Mouse (Mus musculus): Measurements from ENCODE around the gene Vcpkmt.
"Not testable (repeated sequence)": the region's sequence is repeated elsewhere in the genome, so short reads cannot be mapped to it uniquely, and the experiment has no call there.

Vcpkmt gene

DNA sequence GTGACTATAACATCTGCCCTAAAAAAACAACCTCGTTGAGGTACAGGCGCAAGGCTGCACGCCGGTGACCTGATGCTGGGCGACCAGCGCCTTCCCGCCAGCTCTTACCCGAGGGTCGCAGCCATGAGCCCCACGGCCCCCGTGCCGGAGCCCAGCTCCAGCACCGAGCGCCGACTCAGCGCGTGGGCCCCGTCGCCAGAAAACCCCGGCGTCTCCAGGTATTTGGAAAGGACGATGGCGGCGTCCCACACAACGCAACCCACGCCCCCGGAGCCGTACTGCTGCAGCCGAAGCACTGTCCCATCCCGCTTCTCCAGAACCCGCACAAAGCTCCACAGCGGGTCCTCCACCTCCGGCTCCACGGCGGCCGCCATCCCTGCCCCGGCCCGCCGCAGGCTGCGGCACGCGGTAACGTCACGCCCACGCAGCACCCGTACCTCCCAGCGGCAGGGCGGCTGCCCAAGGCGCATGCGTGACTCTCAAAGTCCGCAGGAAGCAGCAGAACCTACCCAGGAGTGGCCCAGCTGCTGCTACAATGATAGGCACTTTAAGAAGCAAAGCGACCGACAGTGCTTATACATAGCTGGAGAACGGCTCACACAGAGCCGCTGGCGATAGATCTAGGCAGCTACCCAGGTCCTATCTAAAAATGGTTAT, at the start of gene Vcpkmt:
TSS of gene Vcpkmt (minus strand) at position 416 of the 657 bp plus-strand sequence.
- in situ Hi-C loops (cut with MboI; ENCODE audit: low sequenced_read_pairs) = loop anchor here (25.0 kb wide), 1 partner anchor 220 kb away; the partner anchor contains the start of genes Arf6, Gm9887 and Nemf

DNA sequence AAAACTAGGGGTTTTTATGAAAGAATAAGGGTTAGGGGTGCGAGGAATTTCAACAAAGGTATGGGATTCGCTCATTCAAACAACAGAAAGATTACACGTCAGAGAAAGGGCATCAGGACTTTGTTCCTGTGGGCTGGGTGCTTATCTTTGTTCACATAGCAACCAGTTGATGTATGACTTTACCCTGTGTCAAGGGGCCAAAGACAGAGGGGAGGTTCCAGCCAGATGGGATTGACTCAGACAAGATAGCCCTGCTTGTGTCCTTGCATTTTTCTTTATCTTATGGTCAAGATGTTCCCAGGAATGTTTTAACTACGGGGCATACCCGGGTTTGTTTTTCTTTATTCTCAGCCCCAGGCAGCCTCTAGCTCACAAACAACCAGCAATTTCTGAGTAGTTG, 35.8 kb upstream of the Vcpkmt start:
- in situ Hi-C loops (cut with MboI; ENCODE audit: low sequenced_read_pairs) = not testable (repeated sequence)

DNA sequence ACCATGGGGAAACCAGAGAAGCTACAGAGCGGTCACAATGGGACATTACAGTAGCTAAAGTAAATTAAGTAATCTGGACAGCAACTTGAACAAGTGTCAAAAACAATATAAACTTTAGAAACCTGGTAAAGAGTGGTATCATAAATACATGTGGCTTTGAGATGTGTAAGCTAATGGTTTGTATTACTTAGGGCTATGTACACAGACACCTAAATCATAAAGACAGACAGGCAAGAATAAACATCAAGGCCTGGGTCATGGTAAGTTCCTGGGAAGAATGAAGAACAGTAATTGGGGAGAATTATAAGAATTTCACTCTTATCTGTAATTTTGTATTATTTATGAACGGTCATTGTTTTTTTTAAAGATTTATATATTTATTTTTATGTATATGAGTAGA, 21.5 kb upstream of the Vcpkmt start:
- in situ Hi-C loops (cut with MboI; ENCODE audit: low sequenced_read_pairs) = no loop called here

DNA sequence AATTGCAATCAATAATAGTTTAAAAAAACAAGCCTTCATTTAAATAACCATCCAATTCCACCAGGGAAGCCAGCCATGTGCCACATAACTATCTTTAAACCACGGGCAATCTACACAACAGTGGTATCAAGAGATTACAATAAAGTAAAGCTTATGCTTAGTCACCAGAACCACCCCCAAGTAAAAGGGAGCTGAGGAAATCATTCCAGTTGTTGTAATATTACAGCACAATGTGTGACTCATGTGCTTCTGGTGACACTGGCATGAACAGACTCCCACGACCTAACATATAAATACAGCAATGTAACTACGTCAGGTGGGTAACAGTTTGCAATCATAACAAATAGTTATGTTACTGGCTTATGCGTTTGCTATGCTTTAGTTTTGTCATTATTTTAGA, 14.6 kb upstream of the Vcpkmt start:
- in situ Hi-C loops (cut with MboI; ENCODE audit: low sequenced_read_pairs) = loop anchor here (25.0 kb wide), 1 partner anchor 235 kb away; the partner anchor contains the start of genes Arf6, Gm9887 and Nemf

DNA sequence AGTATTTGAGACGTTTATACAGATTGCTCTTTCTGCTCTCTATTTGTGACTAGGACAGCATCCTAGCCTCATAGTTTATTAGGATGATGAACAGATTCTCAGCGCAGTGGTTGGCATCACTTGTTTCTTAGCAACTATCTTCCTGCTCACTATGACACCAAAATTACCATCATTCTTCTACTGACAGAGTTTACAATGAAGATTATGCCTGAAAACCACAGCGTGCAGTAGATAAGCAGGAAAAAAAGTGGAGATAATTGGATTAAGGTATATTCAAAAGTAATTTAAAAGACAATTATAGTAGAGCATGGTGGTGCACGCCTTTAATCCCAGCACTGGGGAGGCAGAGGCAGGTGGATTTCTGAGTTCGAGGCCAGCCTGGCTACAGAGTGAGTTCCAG, 10.3 kb upstream of the Vcpkmt start:
- in situ Hi-C loops (cut with MboI; ENCODE audit: low sequenced_read_pairs) = loop anchor here (25.0 kb wide), 1 partner anchor 231 kb away; the partner anchor contains the start of genes Arf6, Gm9887 and Nemf

GRCm38 (mm10) chr12:69583270-69583629, 422 bp upstream of the Vcpkmt start:
- in situ Hi-C loops (cut with MboI; ENCODE audit: low sequenced_read_pairs) = loop anchor here (25.0 kb wide), 1 partner anchor 221 kb away; the partner anchor contains the start of genes Arf6, Gm9887 and Nemf

DNA sequence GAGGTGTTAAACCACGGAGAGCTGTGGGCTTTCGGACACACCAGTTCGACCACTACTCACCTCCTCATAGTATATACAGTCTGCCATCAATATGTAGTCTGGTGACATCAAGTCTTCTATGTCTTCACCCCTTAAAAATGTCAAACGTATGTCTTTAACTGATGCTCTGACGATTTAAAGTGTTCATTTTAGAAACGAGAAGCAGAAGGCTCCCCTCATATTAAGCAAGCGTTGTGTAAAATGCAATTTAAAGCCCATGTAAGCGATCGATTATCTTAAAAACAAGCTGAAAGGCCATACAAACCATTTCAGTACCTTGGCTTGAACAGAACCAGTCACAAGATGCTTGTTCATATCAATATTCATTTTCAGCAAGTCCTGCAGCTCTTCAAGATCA, 614 bp downstream of the Vcpkmt start:
- in situ Hi-C loops (cut with MboI; ENCODE audit: low sequenced_read_pairs) = loop anchor here (25.0 kb wide), 1 partner anchor 220 kb away; the partner anchor contains the start of genes Arf6, Gm9887 and Nemf

- in situ Hi-C loops (cut with MboI; ENCODE audit: low sequenced_read_pairs) = loop anchor here (10.0 to 25.0 kb wide), 2 partner anchors 125 to 217 kb away; partner anchors contain the start of genes Arf6, Gm9887 and Nemf
Observed at GRCm38 (mm10) chr12:69579623-69580022, 3.2 kb downstream of the Vcpkmt start.

DNA sequence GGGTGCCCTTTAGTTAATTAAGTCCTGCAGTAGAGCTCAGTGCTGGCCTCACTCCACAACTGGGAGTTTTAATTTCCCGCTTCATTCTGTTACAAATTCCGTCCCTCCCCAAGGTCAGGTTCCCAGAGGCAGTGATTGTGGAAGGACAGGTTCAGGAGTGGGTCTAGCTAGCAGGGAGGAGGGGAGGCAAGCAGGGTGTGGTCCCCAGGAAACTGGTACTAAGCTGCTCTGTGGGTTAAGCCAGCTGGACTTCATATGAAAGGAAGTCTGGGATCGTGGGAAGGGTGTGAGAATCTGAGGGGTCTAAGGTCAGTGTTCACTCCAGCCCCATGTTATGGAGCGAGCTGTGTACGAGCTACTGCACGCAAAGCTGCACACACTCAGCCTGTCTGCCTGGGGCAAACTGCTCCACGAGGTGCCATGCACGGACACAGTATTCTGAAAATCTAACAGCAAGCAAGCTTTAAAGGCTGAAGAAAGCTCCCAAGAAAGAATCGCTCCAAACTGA, 6.7 kb downstream of the Vcpkmt start:
- in situ Hi-C loops (cut with MboI; ENCODE audit: low sequenced_read_pairs) = loop anchor here (10.0 to 25.0 kb wide), 2 partner anchors 121 to 214 kb away; partner anchors contain the start of genes Arf6, Gm9887 and Nemf

DNA sequence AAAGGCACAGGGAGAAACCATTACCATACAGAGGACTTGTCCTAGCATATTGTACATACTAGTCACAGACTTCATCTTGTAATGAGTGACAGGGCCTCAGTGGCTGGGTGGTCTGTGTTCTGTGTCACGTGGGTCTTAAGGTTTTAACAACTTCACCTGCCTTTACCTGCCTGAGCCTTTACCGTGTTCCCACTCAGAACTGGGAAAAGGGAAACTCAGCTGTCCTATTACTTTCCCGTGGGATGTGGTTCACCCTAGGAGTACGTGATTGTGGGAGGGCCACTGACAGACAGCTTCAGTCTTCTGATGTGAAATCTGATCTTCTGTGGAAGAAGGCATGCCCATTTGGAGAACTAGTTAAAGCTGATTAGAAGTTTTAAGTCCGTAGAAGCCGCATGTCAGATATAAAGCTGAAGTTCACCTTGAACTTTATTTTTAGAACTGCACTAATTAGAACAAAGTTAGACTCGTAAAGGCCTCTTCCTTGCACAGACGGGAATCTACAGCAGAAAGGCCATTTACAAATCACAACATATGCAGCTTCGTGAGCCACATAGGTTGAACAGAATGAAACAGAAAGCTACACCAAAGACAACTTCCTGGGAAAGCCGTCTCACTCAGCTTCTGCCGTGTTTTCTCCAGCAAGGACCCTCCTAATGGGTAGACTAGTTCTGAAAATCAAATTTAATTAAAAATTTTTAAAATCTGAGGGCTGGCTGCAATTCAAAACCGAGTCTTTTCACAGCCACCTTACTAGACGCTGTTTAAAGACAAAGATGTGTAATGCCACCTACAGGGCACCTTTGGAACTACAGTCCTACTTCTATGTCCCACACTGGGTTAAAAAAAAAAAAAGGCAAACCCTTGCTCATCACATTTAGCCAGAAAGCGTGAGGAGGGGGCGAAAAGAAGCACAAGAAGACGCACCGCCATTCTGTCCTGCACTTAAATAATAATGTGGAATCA, 8.6 kb downstream of the Vcpkmt start:
- in situ Hi-C loops (cut with MboI; ENCODE audit: low sequenced_read_pairs) = loop anchor here (10.0 kb wide), 1 partner anchor 119 kb away; no protein-coding TSS in a partner anchor

GRCm38 (mm10) chr12:69573271-69573670, 9.6 kb downstream of the Vcpkmt start:
- in situ Hi-C loops (cut with MboI; ENCODE audit: low sequenced_read_pairs) = loop anchor here (10.0 kb wide), 1 partner anchor 118 kb away; no protein-coding TSS in a partner anchor

DNA sequence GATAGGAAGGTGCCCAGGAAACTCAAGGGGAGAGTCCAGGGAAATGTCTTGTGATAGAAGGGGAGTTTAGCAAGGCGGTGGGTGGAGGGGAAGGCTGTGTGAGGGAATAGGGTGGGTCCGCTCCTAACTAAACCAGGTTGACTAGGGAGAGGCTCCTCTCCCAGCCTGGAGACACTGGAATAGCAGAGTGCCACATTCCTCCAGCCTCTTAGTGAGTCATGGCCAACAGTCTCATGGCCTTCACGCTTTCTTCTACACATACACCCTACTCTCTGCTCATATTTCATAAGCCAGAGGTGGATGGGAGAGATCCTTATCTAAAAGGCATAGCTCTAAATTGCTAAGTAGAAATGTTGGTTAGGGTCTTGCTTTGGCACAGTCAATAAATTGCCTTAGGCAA, 12.9 kb downstream of the Vcpkmt start:
- in situ Hi-C loops (cut with MboI; ENCODE audit: low sequenced_read_pairs) = loop anchor here (10.0 kb wide), 1 partner anchor 115 kb away; no protein-coding TSS in a partner anchor

- in situ Hi-C loops (cut with MboI; ENCODE audit: low sequenced_read_pairs) = no loop called here
Observed at GRCm38 (mm10) chr12:69568266-69568665, 14.6 kb downstream of the Vcpkmt start.

GRCm38 (mm10) chr12:69561006-69561405, 21.8 kb downstream of the Vcpkmt start:
- in situ Hi-C loops (cut with MboI; ENCODE audit: low sequenced_read_pairs) = not testable (repeated sequence)

- in situ Hi-C loops (cut with MboI; ENCODE audit: low sequenced_read_pairs) = no loop called here
Observed at GRCm38 (mm10) chr12:69556221-69556861, 26.5 kb downstream of the Vcpkmt start.

- in situ Hi-C loops (cut with MboI; ENCODE audit: low sequenced_read_pairs) = no loop called here
Observed at GRCm38 (mm10) chr12:69545456-69546178, 37.2 kb downstream of the Vcpkmt start.

- in situ Hi-C loops (cut with MboI; ENCODE audit: low sequenced_read_pairs) = no loop called here
Observed at GRCm38 (mm10) chr12:69544994-69545393, 37.8 kb downstream of the Vcpkmt start.

DNA sequence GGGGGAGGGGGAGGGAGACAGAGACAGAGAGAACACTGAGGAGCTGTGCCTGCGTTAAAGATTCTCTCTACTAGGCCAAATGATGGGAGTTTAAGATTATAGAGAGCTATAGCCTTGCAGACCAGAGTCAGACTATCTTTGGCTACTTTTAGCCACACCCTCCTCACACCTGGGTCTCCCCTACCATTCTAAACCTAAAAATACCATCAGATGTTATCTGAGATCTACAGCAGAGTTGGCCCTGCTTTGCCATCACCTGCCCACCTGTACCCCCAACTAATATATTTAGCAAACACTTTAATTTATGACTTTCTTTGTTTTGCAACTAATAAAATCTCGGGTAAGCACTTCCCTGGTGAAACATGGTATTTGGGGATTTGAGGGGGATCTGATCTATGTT, 38.3 kb downstream of the Vcpkmt start:
- in situ Hi-C loops (cut with MboI; ENCODE audit: low sequenced_read_pairs) = no loop called here

- in situ Hi-C loops (cut with MboI; ENCODE audit: low sequenced_read_pairs) = no loop called here
Observed at GRCm38 (mm10) chr12:69542376-69542775, 40.5 kb downstream of the Vcpkmt start.

DNA sequence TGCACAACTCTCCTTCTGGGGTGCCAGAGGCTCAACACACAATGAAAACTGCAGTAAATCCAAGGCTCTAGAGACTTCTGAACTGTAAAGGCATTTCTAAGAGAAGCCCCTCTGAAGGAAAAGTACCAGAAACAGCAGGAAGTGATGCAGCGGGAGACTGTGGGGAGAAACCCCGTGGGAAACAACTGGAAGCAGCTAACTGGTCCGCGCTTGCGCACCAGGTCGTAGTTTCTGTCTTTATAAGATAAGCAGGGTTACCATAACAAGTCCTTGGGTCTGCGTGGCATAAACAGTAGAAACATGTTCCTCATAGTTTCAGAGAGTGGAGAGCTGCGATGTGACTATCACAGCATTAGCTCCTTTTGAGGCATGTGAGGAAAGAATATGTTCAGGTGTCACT, 41.2 kb downstream of the Vcpkmt start:
- in situ Hi-C loops (cut with MboI; ENCODE audit: low sequenced_read_pairs) = no loop called here
